Mouse (Mus musculus) granulocyte monocyte progenitor cell, adult 5-6 weeks (primary cell): ENCODE results near the gene Samm50. TPM values are rescaled to one million over a fixed set of nuclear protein-coding genes. Genes with fewer than 3 reads are reported as not detected.
A peak's percentile ranks its signal among the peaks of the same experiment; 100 is the strongest.

Source experiments
- ATAC-seq: replicated peaks from 2 replicates; pipeline ENCODE4 v1.8.0; 2016; ENCODE audit warnings: mild to moderate bottlenecking, moderate TSS enrichment, inconsistent platforms; ENCODE audit not compliant: poor library complexity, severe bottlenecking
- total RNA-seq, 2 experiments: library from RNA; stranded (forward) in 1 of 2; stranded (reverse) in 1 of 2; fragments of 200-712, 200-1000 nt in 1 of 2; fragments of >200 nt in 1 of 2; fragmentation: Nextera tagmentation in 1 of 2; gene quantifications; 2 replicates each; pipeline ENCODE4 v1.2.3; 2014 to 2017

The Samm50 gene
- total RNA-seq, 2 experiments from 2014 or later = 41.9 to 51.4 TPM

DNA sequence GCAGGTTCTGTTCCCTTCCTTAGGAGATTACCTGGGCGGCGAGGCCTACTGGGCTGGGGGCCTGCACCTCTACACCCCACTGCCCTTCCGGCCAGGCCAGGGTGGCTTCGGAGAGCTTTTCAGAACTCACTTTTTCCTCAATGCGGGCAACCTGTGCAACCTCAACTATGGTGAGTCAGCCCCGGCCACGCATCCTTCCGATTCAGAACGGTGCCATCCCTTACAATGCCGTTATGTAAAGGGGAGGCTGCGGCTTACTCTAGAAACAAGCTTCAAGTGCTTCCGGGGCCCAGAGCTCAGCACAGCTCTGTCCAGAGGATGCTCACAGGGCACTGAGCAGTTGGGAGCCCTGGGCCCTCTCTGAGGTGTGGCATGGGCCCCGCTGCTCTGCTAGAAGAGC is 18.4 kb downstream of the Samm50 start:
- ATAC-seq = no peak; the same call in 1 of the 2 replicates

DNA sequence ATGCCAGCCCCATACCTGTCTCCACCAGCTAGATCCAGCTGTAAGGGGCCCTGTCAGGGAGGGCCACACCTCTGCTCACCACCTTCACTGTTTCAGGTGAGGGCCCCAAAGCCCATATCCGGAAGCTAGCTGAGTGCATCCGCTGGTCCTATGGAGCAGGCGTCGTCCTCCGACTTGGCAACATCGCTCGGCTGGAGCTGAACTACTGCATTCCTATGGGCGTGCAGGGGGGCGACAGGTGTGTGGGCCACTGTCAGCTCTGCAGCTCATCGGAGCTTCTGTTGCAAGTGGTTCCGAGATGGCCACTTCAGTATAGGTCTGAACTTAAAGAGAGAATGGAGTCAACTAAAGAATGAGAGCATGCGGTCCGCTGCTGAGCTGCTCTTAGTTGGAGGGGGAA is 18.9 kb downstream of the Samm50 start:
- no peak for ATAC-seq

GRCm38 (mm10) chr15:84211564-84211963 is 19.5 kb downstream of the Samm50 start:
- no peak for ATAC-seq

DNA sequence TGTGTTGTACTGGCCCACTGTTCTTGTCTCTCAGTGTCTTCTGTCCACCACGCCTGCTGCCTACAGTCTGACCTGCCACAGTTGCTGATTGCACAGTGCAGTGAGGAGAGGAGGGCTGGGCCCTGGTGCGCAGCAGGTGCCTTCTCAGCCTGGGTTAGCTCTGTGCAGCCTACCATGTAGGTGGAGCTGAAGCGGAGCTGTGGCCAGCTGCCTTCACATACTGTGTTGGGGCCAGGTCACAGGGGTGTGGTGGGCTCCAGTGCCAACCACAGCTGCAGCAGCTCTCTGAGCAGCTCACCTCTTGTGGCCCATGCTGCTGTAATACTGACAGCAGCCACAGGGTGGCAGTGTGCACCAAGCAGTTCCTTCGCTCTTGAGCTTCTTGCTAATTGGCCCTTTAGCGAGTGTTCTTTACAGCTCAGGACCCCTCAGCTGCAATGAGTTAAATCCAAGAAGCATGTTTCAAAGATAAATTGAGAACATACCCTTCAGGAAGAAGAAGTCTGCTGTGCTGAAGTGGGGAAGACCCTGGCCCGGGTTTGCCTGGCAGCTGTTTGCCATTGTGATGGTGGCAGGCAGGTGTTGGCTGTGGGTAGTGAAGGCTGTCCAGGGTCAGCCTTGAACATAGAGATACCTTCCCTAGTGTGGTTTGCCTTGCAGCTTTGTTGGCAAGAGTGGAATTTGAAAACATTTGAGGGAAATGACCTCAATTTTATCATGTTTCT is 20.2 kb downstream of the Samm50 start:
- ATAC-seq = peak; percentile 72

- ATAC-seq = no peak
Observed at GRCm38 (mm10) chr15:84212756-84213105, 20.7 kb downstream of the Samm50 start.

DNA sequence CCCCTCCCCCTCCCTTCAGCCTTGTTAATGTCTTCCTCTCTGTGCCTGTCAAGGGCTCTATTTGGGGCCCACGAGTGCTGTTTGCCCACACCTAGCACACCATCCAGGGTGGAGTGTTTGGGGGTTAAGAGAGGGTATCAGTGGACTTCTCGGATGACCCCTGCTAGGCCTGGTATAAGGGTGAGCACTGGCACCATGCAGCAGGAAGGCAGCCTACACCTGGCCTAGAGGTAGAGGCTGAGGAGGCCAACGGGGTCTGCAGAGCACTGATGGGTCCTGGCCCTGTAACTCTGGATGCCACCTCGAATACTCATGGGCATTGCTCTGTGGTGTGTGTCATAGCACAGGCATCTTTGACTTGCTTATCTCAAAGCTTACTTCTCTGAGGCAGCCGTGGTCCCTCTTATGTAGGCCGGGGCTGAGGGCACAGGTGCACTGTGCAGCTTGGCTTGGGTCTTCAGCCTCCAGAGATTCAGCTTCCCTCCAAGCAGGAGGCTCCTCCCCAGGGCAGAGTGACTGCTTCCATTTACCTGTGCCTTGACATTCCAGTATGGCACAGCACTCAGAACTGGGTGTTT is 21.2 kb downstream of the Samm50 start:
- no peak for ATAC-seq

GRCm38 (mm10) chr15:84214476-84214875 is 22.4 kb downstream of the Samm50 start:
- no peak for ATAC-seq

GRCm38 (mm10) chr15:84215273-84215672 is 23.2 kb downstream of the Samm50 start:
- ATAC-seq = no peak

- no peak for ATAC-seq
Observed at GRCm38 (mm10) chr15:84216026-84216425, 24.0 kb downstream of the Samm50 start.

DNA sequence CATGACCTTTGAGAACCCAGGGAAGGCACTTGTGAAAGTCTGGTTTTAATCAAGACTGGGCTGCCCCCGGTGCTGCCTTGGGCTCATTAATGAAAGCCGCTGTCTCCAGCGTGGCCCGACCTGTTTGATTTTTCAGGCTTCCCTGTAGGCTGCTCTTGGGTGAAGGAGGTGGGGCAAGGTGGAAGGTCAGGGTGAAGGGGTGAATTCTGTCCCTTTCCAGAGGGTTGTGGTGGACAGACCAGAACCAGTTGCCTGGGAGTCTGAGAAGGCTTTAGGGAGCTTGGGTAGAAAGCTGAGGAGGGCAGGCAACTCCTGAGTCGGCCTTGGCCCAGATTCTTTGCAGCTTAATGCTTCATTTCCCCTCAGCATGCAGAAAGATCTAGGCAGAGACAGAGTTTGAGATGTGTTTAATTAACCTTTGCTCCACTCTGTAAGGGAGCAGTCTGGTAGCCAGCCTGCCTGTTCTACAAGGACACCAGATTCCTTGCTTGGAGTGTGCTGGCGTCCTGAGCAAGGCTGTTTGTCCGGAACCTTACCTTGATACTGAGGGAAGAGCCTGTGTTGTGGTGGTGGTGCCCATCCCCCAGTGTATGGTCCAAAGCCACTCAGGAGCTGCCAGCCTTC is 24.5 kb downstream of the Samm50 start:
- no peak for ATAC-seq

GRCm38 (mm10) chr15:84217969-84218782 is 26.1 kb downstream of the Samm50 start:
- ATAC-seq = peak; percentile 51; the same call in 1 of the 2 replicates

GRCm38 (mm10) chr15:84218783-84219271 is 26.8 kb downstream of the Samm50 start:
- no peak; the same call in 1 of the 2 replicates for ATAC-seq

GRCm38 (mm10) chr15:84221539-84221938 is 29.5 kb downstream of the Samm50 start:
- ATAC-seq = no peak

GRCm38 (mm10) chr15:84223423-84223822 is 31.4 kb downstream of the Samm50 start:
- no peak for ATAC-seq

- no peak for ATAC-seq
Observed at GRCm38 (mm10) chr15:84224779-84225178, 32.7 kb downstream of the Samm50 start.

DNA sequence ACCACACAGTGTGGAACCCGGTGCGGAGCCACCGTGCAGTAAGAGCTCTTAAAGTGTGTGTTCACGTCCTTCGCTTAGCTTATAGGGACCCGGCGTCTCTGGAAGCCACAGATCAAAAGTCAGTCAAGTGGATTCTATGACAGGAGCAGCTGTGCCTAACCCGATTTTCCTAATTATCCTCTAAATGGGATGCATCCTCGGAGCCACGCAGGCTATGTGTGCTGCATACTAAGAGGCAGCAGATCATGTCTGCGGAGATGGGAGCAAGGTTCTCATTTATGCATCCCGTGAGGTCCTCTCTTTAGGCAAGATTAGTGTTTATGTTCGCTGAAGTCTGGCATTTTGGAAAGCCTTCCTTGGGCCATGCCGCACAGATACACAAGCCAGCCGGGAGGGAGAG is 34.9 kb downstream of the Samm50 start:
- no peak for ATAC-seq

DNA sequence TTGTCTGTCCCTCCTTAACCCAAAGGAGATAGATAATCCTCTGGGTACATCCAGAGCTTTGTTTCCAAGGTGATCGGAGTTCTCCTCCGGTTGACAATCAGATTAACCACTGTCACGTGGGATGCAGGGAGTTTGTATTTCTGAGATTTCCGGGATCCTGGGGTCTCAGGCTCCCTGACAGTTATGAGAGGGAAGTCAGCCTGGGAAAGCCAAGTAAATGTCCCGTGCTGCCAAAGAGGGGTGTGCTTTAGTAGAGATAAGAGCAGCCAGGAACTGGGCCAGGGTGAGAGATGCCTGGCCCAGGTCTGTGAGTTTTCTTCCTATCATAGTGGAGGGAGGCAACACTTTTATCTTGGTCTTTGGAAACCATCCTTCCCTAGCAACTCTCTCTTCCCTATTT is 38.6 kb downstream of the Samm50 start:
- ATAC-seq = no peak

DNA sequence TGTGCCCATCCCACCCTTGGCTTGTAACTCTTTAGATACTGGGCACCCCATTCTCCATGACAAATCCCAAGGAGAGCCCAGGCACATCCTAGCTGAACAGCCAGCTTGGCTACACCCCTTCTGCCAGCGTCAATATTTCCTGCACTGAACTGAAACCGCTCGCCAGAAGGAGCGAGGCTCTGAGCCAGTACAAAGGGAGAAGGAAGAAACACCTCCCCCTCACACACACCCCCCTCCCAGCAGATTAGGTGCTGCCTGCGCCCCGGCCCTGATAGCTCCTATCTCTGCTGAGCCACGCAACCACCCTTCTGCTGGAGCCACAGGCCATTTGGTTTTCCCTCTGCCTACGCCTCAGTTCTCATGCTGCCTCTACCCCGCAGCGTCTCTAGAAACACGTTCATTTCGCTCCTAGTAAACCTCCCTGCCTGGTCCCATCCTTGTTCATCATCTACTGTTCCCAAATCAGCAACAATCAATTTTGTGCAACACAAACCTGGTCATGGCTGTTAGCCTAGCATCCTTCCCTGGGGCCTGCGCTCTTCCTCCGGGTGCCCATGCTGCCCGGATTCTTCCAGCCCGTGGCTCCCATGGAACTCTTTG is 39.2 kb downstream of the Samm50 start:
- peak; percentile 66 for ATAC-seq

- ATAC-seq = peak; percentile 58
Observed at GRCm38 (mm10) chr15:84231721-84232561, 39.9 kb downstream of the Samm50 start, which contains the start of gene Parvb. TSS of gene Parvb (plus strand) at chr15:84232043.
